Mouse (Mus musculus) brain, embryonic 14.5 days (tissue): ENCODE measurements around the gene Vsir.

ENCODE experiments used
- CTCF ChIP-seq: fragments of 200-500 bp; IDR thresholded peaks from 2 replicates; pipeline ENCODE4 v1.5.1; 2012; ENCODE audit warnings: inconsistent platforms, mild to moderate bottlenecking, moderate library complexity, borderline replicate concordance; ENCODE audit not compliant: insufficient read depth, insufficient read length; ENCODE audit errors: extremely low read depth
- POLR2A ChIP-seq: fragments of 200-500 bp; IDR thresholded peaks from 2 replicates; pipeline ENCODE4 v1.6.1; 2012; ENCODE audit warnings: mild to moderate bottlenecking, inconsistent platforms, borderline replicate concordance; ENCODE audit not compliant: poor library complexity, insufficient read depth, insufficient read length, severe bottlenecking; ENCODE audit errors: extremely low read depth

- TF ChIP-seq CTCF (no peak), POLR2A (no peak)
These were observed 51.6 kb downstream of the Vsir start for GRCm38 (mm10) chr10:60398051-60398814.
